Mouse (Mus musculus) neural tube, embryonic 15.5 days (tissue): ENCODE data around the gene Gnaq. TPM values are rescaled to one million over a fixed set of nuclear protein-coding genes. Genes with fewer than 3 reads are reported as not detected.

ENCODE experiments used
- ATAC-seq: fragments of 200-750 bp; cut with Nextera tagmentation; 2 replicates; pipeline ENCODE4 v1.8.0; 2017; ENCODE audit warnings: mild to moderate bottlenecking, moderate TSS enrichment, moderate library complexity; ENCODE audit not compliant: low FRiP score
- H3K27ac ChIP-seq: fragments of 300-500 bp; sonication (generic); replicated peaks from 2 replicates; pipeline ENCODE4 v1.5.1; 2015; ENCODE audit warnings: mild to moderate bottlenecking, inconsistent platforms
- H3K27me3 ChIP-seq: fragments of 300-500 bp; sonication (generic); replicated peaks from 2 replicates; pipeline ENCODE4 v1.6.1; 2015; ENCODE audit warnings: inconsistent platforms
- H3K36me3 ChIP-seq: fragments of 300-500 bp; sonication (generic); 2 replicates; pipeline ENCODE4 v1.6.1; 2015; ENCODE audit warnings: inconsistent platforms
- H3K4me1 ChIP-seq: fragments of 300-500 bp; sonication (generic); 2 replicates; pipeline ENCODE4 v1.6.1; 2015; ENCODE audit warnings: inconsistent platforms
- H3K4me2 ChIP-seq: fragments of 300-500 bp; sonication (generic); 2 replicates; pipeline ENCODE4 v1.6.1; 2015; ENCODE audit warnings: inconsistent platforms, mild to moderate bottlenecking, moderate library complexity
- H3K4me3 ChIP-seq: fragments of 300-500 bp; sonication (generic); replicated peaks from 2 replicates; pipeline ENCODE4 v1.5.1; 2015; ENCODE audit warnings: mild to moderate bottlenecking, inconsistent platforms
- H3K9ac ChIP-seq: fragments of 300-500 bp; sonication (generic); replicated peaks from 2 replicates; pipeline ENCODE4 v1.6.1; 2015; ENCODE audit warnings: mild to moderate bottlenecking, inconsistent platforms
- H3K9me3 ChIP-seq: fragments of 300-500 bp; sonication (generic); replicated peaks from 2 replicates; pipeline ENCODE4 v1.6.1; 2016; ENCODE audit warnings: inconsistent platforms
- WGBS: fragments of 180-500 bp; shearing (Covaris S2); methylation state at CpG from one replicate; pipeline ENCODE4 v1.1.7; 2015; ENCODE audit warnings: mixed read lengths; 5-methylcytosine and 5-hydroxymethylcytosine counted together
- microRNA-seq: library from miRNA; unstranded; fragments of <30 nt; microRNA quantifications from one replicate; pipeline ENCODE4, GENCODE M21; 2017
- polyA plus RNA-seq: library from polyadenylated mRNA; unstranded; fragments of >200 nt; fragmentation: Nextera tagmentation; extraction: Ambion mirVana; gene quantifications from 2 replicates; pipeline ENCODE4 v1.2.1, GENCODE M21; 2015

Gnaq gene
- polyA plus RNA-seq, 1 experiment from 2014 or later, result 110 TPM

DNA sequence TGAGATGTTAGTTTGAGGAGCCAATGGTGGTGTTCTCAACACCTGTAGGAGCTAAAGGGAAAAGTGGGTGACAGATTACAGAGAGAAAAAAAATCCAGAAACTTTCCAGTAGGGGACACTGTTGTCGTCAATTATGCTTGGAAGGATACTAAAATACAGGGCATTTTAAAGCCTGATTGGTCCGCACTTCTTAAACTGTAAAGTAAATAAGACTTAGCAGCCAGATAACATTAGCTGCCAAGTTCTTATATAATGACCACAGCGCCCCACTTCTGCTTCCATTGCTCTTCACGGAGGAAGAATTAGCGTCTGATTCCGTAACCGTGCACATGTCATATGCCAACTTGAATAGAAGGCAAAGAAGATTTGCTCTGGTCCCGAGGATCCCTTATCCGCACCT is 302.2 kb downstream of the Gnaq start:
- Histone ChIP-seq H3K27ac (no peak overlapping the region), H3K9me3 (no peaks in the 10 kb centered on the region), H3K4me2 (peak overlapping the region; percentile 63), H3K4me3 (peak overlapping the region; percentile 36; the same call in 1 of the 2 replicates), H3K9ac (no peak overlapping the region), H3K36me3 (no peaks in the 10 kb centered on the region), H3K27me3 (peaks cover 53% of the 10 kb centered on the region), H3K4me1 (peaks cover 25% of the 10 kb centered on the region)
- ATAC-seq, result no peak
- 31% methylated on average over 9 of the region's 9 CpGs for WGBS

DNA sequence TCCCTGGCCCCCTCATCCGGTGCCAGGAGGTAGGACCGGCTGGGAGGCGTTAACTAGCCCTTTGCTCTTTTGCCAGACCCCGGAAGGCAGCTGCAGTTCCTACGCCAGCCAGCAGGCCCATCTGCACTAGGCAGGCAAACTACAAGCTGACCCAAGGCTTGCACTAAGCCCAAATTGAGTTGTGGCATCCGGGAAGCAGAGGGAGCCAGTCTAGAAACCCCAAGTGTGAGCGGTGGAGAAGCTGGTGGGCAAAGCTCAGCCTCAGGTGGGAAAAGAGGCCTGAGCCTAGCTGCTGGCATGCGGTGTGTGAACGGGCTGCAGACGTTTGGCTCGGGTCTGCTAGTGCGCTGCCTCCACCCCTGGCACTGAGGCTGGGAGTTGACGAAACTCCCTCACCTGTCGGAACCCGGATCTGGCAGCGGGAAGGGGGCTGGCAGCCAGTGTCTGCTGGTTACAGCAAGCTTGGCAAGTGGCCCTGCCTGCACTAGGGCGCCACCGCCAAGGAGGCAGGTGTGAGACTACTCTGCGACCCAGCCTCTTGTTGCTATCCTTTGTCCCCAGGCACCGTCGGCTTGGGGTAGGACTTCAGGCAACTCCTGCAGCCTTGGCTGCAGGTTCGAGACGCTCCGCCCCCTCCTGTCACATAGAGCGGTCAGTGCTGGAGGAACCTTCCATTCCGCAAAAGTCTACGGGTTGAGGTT is 303.1 kb downstream of the Gnaq start, which contains the start of gene Gna14:
TSS of gene Gna14 (plus strand) at position 232 of the 701 bp plus-strand sequence.
- peak; percentile 49; the same call in 1 of the 2 replicates for ATAC-seq
- Histone ChIP-seq H3K36me3 (no peaks in the 10 kb centered on the region), H3K9me3 (no peaks in the 10 kb centered on the region), H3K4me3 (peak within 1 kb of the TSS; percentile 36), H3K27me3 (peaks cover 53% of the 10 kb centered on the region), H3K9ac (peak within 1 kb of the TSS; percentile 5; the same call in 1 of the 2 replicates), H3K4me1 (peaks cover 25% of the 10 kb centered on the region), H3K4me2 (peak within 1 kb of the TSS; percentile 63), H3K27ac (no peak within 1 kb of the TSS)
- 1% methylated on average over 27 of the region's 27 CpGs for WGBS

DNA sequence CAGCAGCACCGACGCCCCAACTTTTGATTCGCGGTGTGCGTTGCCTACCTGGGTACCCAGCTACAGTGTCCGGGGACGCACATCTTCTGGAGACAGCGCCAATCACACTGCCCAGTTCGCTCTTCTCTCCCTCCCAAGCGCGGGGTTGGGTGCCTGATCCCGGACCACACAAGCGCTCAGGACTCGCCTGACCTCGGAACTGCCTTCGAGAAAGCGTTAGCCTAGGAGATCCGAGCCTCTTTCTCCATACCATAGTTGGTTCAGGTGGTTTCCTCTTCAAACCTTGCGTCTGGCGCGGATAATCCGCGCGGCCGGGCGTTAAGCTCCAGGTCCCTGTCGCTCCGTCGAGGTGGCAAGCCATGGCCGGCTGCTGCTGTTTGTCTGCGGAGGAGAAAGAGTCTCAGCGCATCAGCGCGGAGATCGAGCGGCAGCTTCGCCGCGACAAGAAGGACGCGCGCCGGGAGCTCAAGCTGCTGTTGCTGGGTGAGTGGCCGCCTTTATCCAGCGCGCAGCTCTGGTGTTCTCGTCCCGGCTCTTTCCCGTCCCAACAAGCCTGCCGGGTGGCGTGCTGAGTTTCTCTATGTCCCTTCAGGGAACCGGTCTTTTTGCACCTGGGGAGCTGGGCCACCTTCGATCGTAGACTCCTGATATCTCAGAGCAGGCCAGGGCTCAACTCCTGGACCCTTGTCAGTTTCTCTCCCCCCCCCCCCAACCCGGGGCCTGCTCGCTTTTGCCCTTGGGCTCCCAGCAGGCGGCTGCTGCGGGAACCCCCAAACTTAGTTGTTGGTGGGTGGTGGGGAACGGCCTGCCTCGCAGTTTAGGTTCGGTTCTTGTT is 303.9 kb downstream of the Gnaq start:
- H3K4me1 ChIP-seq, result peaks cover 25% of the 10 kb centered on the region
- peak overlapping the region; percentile 5; the same call in 1 of the 2 replicates for H3K9ac ChIP-seq
- H3K9me3 ChIP-seq, result no peaks in the 10 kb centered on the region
- peak; percentile 29; the same call in 1 of the 2 replicates for ATAC-seq
- 2% methylated on average over 61 of the region's 61 CpGs for WGBS
- no peak overlapping the region for H3K27ac ChIP-seq
- H3K4me3 ChIP-seq, result peak overlapping the region; percentile 36
- H3K36me3 ChIP-seq, result no peaks in the 10 kb centered on the region
- H3K4me2 ChIP-seq, result peak overlapping the region; percentile 63
- H3K27me3 ChIP-seq, result peaks cover 53% of the 10 kb centered on the region

Small RNA genes within 50 kb of the gene (microRNA-seq; reads per million reads assigned to microRNA genes)
- gene Mir496b, result not detected

Other genes starting within 250 kb of the Gnaq start
- gene Psat1, start 185.5 kb upstream of the Gnaq start, polyA plus RNA-seq, result 61.6 and 79.9 TPM in 2 replicates
- gene Cep78, start 147.8 kb upstream of the Gnaq start, polyA plus RNA-seq, result 25.7 and 25.9 TPM in 2 replicates